Mouse (Mus musculus): ENCODE results near the gene Dusp11. TPM values are rescaled to one million over a fixed set of nuclear protein-coding genes. Genes with fewer than 3 reads are reported as not detected.
"Not testable (repeated sequence)": the region's sequence is repeated elsewhere in the genome, so short reads cannot be mapped to it uniquely, and the experiment has no call there.

Dusp11 gene
- total RNA-seq, 2 experiments from 2014 or later, result 29.2 to 36.5 TPM

DNA sequence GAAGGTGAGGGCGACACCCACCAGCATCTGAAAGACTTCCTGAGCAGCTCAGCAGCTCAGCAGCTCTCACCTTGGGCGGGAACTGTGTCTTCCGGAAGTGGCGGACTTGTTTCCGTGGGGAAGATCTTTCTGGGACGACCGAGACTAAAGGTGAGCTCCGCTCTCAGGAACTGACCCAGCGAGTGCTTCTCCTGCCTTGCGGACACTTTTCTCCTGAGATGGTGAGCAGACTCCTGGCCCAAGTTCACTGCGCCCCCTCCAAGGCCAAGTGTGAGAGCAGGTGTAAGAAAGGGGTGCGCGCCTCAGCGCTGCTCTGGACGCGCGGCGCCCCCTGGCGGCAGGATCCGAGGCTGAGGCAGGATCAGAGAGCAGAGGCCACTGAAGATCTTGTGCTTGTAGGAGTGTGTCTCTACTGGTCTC is 56.8 kb downstream of the Dusp11 start, which contains the start of gene Nat8f4:
Nat8f4 (minus strand) TSS at position 243 of the 420 bp plus-strand sequence.
- intact Hi-C loops (cut with DNase I); H3K27ac ChIP-seq: not testable (repeated sequence)
- peak within 1 kb of the TSS; percentile 67 for H3K4me3 ChIP-seq
- DNase-seq, result peak; percentile 81
- peak; percentile 92 for TF ChIP-seq CTCF (IDR thresholded peaks at IDR 0.05)

GRCm38 (mm10) chr6:85902303-85902702 is 59.2 kb downstream of the Dusp11 start:
- TF ChIP-seq CTCF (IDR thresholded peaks at IDR 0.05), result no peak
- DNase-seq, result no peak
- no peak overlapping the region for H3K4me3 ChIP-seq
- no peak overlapping the region for H3K27ac ChIP-seq
- intact Hi-C loops (cut with DNase I), result no loop called here

DNA sequence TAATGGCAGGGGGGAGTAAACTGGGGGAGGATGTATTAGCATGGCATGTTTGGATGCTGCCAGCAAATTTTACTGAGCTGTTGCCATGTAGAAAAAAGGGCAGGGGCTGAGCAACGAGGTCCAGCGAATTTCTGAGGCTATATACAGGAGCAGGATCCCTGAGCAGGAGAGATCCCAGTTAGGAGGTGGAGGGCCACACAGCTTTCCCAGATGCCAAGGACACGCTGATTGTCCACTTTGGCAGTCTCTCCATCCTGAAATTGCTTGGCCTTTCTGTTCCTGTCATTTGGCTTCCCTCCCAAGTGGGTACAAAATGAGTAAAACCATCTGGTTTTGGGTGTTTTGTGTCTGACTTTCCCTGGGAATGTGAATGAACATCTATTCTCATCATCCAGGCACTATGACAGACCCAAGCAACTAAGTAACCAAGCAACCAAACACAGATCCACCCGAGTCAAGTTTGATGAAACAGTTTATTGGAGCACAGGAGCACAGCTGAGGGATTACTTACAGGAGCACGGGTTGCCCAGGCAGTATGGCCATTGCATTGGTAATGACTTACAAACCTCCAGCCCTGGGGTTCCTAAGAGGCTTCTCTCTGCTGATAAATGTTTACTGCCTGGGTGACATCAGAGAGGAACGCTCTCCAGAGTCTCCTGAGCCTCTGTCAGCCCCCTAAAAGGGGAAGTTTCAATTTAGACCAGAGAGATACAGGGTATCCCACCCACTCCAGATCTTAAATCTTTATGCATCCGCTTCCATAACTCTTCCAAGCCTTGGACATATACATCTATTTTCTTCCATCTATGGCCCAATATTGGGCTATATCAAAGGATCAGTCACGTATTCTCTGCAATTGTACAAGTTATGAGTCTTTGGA is 62.6 kb downstream of the Dusp11 start:
- not testable (repeated sequence) for DNase-seq, H3K4me3 ChIP-seq, H3K27ac ChIP-seq
- intact Hi-C loops (cut with DNase I), result loop anchor here (5.0 kb wide), 1 partner anchor 62 kb away; no protein-coding TSS in a partner anchor

- intact Hi-C loops (cut with DNase I), result loop anchor here (5.0 kb wide), 1 partner anchor 58 kb away; no protein-coding TSS in a partner anchor
- not testable (repeated sequence) for H3K4me3 ChIP-seq, H3K27ac ChIP-seq
- DNase-seq, result peak; percentile 41
- peak; percentile 62 for TF ChIP-seq CTCF (IDR thresholded peaks at IDR 0.05)
These were observed 66.3 kb downstream of the Dusp11 start for GRCm38 (mm10) chr6:85895061-85895648.

Other genes with a start within 250 kb of the Dusp11 start
- gene Nat8f7, start 248.5 kb downstream of the Dusp11 start, total RNA-seq (2021), result under 1 TPM in 1 of 2 experiments, not detected in 1; 0.13 TPM
- not detected for gene Nat8f3, start 195.9 kb downstream of the Dusp11 start, total RNA-seq (2021)
- gene Nat8f6, start 140.7 kb downstream of the Dusp11 start, total RNA-seq (2021), result not detected
- not detected for gene Nat8f5, start 140.7 kb downstream of the Dusp11 start, total RNA-seq (2021)
- gene Nat8, start 129.6 kb downstream of the Dusp11 start, total RNA-seq (2021), result not detected
- not detected for gene Nat8f2, start 92.5 kb downstream of the Dusp11 start, total RNA-seq (2021)
- under 1 TPM; 0.15 to 0.28 TPM for gene Nat8f4, start 56.8 kb downstream of the Dusp11 start, total RNA-seq (2021)
- 10 to 100 TPM; 17.0 to 18.7 TPM for gene Tprkb, start 49.8 kb downstream of the Dusp11 start, total RNA-seq (2021)
- gene Nat8f1, start 46.0 kb downstream of the Dusp11 start, total RNA-seq (2021), result 1 to 10 TPM in 1 of 2 experiments, under 1 TPM in 1; 0.97 to 2.2 TPM
- gene Figla, start 54.5 kb upstream of the Dusp11 start, total RNA-seq (2021), result not detected
- gene Add2, start 67.0 kb upstream of the Dusp11 start, total RNA-seq (2021), result under 1 TPM in 1 of 2 experiments, not detected in 1; 0.11 TPM
- under 1 TPM; 0.31 to 0.66 TPM for gene Tgfa, start 233.6 kb upstream of the Dusp11 start, total RNA-seq (2021)